9 mouse cellular contexts compared by ENCODE assay signal in genomic region chr3:66296545-66296944, GRCm38 (mm10). TPM values are rescaled to one million over a fixed set of nuclear protein-coding genes. Genes with fewer than 3 reads are reported as not detected.
DNase-seq lines count a peak whose midpoint lies in the region; ATAC-seq and TF ChIP-seq lines count a peak whose summit lies in the region.
"Had no signal": no experiment of that assay in that cellular context is flagged by ENCODE, and none has a peak within 500 bp of the region (broad histone marks: within the 10 kb centered on the region; RNA-seq: fewer than 3 reads in every experiment).

Gene Veph1, minus strand, starts transcription at chr3:66296837.

- H3K9me3 ChIP-seq in heart, embryonic 10.5 days: no peaks in the 10 kb centered on the region
- H3K9me3 ChIP-seq in forebrain, embryonic 13.5 days (replicated peaks): no peaks in the 10 kb centered on the region
- no peaks in the 10 kb centered on the region for H3K9me3 ChIP-seq in kidney, postnatal 0 days (replicated peaks; ENCODE audit: low read length)
- H3K9me3 ChIP-seq in midbrain, postnatal 0 days (ENCODE audit: low read length): no peaks in the 10 kb centered on the region
- H3K9me3 ChIP-seq in intestine, embryonic 15.5 days: no peaks in the 10 kb centered on the region

- 0 out of 2 replicates have a peak within 1 kb of the TSS, but pooled peaks have one; percentile 32 for H3K27ac ChIP-seq in heart, embryonic 10.5 days
- H3K27ac ChIP-seq in heart, adult 2 months: no peak within 1 kb of the TSS
- peak within 1 kb of the TSS; percentile 45; the same call in 1 of the 2 replicates for H3K27ac ChIP-seq in forebrain, embryonic 13.5 days
- peak within 1 kb of the TSS; percentile 87 for H3K27ac ChIP-seq in kidney, postnatal 0 days
- H3K27ac ChIP-seq in midbrain, postnatal 0 days (ENCODE audit: low read depth, low read length): no peak within 1 kb of the TSS
- no peak within 1 kb of the TSS for H3K27ac ChIP-seq in intestine, embryonic 15.5 days
- H3K27ac ChIP-seq: liver, embryonic 14.5 days had no signal

- ATAC-seq in forebrain, embryonic 13.5 days: peak; percentile 72
- ATAC-seq in kidney, postnatal 0 days (replicated peaks; ENCODE audit: low FRiP score, low read depth): peak; percentile 65
- ATAC-seq in midbrain, postnatal 0 days (ENCODE audit: low FRiP score): no peak
- no peak for ATAC-seq in intestine, embryonic 15.5 days

- H3K9ac ChIP-seq in heart, adult 2 months (ENCODE audit: low read depth, low read length): no peak within 1 kb of the TSS
- H3K9ac ChIP-seq in forebrain, embryonic 13.5 days: peak within 1 kb of the TSS; percentile 50; the same call in 1 of the 2 replicates
- peak within 1 kb of the TSS; percentile 46 for H3K9ac ChIP-seq in kidney, postnatal 0 days (ENCODE audit: low read depth, low read length)
- H3K9ac ChIP-seq in midbrain, postnatal 0 days (replicated peaks; ENCODE audit: low read length, poor library complexity, severe bottlenecking): no peak within 1 kb of the TSS
- H3K9ac ChIP-seq in intestine, embryonic 15.5 days: no peak within 1 kb of the TSS
- H3K9ac ChIP-seq: liver, embryonic 14.5 days had no signal

- H3K79me2 ChIP-seq in heart, adult 2 months (replicated peaks; ENCODE audit: control insufficient read depth, insufficient read depth, low read length): no peaks in the 10 kb centered on the region

- intact Hi-C loops in heart, adult 2 months (cut with DNase I): no loop called here

- H3K36me3 ChIP-seq in heart, embryonic 10.5 days: no peaks in the 10 kb centered on the region
- no peaks in the 10 kb centered on the region for H3K36me3 ChIP-seq in heart, adult 2 months (ENCODE audit: control insufficient read depth, insufficient read depth, low read length)
- no peaks in the 10 kb centered on the region for H3K36me3 ChIP-seq in forebrain, embryonic 13.5 days (ENCODE audit: poor library complexity, severe bottlenecking)
- H3K36me3 ChIP-seq in kidney, postnatal 0 days (ENCODE audit: insufficient read depth, low read length): no peaks in the 10 kb centered on the region
- H3K36me3 ChIP-seq in midbrain, postnatal 0 days (ENCODE audit: insufficient read depth, low read length): no peaks in the 10 kb centered on the region
- no peaks in the 10 kb centered on the region for H3K36me3 ChIP-seq in intestine, embryonic 15.5 days

- no peak for DNase-seq in heart, embryonic 10.5 days (ENCODE audit: low spot score)
- DNase-seq in heart, adult 2 months: no peak
- DNase-seq in kidney, postnatal 0 days (ENCODE audit: low spot score): peak; percentile 54
- DNase-seq in midbrain, postnatal 0 days (ENCODE audit: low spot score): peak; percentile 3
- DNase-seq in right cerebral cortex, postnatal 25 days: no peak
- no peak for DNase-seq in left cerebral cortex, adult 11 months (ENCODE audit: low spot score)

- no peak for TF ChIP-seq EP300 in heart, adult 2 months (IDR thresholded peaks at IDR 0.05; ENCODE audit: insufficient read depth, low read depth, low read length)

- TF ChIP-seq POLR2A in heart, adult 2 months (IDR thresholded peaks at IDR 0.05; ENCODE audit: insufficient read depth, low read depth, low read length): no peak

- H3K4me1 ChIP-seq in heart, embryonic 10.5 days: peaks cover 15% of the 10 kb centered on the region
- H3K4me1 ChIP-seq in heart, adult 2 months (ENCODE audit: control insufficient read depth, insufficient read depth, low read length): no peaks in the 10 kb centered on the region
- peaks cover 18% of the 10 kb centered on the region for H3K4me1 ChIP-seq in forebrain, embryonic 13.5 days
- no peaks in the 10 kb centered on the region for H3K4me1 ChIP-seq in kidney, postnatal 0 days (replicated peaks; ENCODE audit: insufficient read depth, low read length)
- H3K4me1 ChIP-seq in midbrain, postnatal 0 days (ENCODE audit: insufficient read depth, low read length): peaks cover 2% of the 10 kb centered on the region; the same call in 1 of the 2 replicates
- peaks cover 6% of the 10 kb centered on the region; the same call in 1 of the 2 replicates for H3K4me1 ChIP-seq in intestine, embryonic 15.5 days (replicated peaks)

- WGBS in heart, embryonic 10.5 days: 35% methylated on average over 11 of the region's 11 CpGs
- 24% methylated on average over 11 of the region's 11 CpGs for WGBS in heart, adult 2 months
- WGBS in forebrain, embryonic 13.5 days: 9% methylated on average over 11 of the region's 11 CpGs
- 24% methylated on average over 11 of the region's 11 CpGs for WGBS in kidney, postnatal 0 days
- 10% methylated on average over 11 of the region's 11 CpGs for WGBS in midbrain, postnatal 0 days
- 28% methylated on average over 11 of the region's 11 CpGs for WGBS in intestine, embryonic 15.5 days

- peak within 1 kb of the TSS; percentile 45 for H3K4me2 ChIP-seq in forebrain, embryonic 13.5 days
- peak within 1 kb of the TSS; percentile 37 for H3K4me2 ChIP-seq in kidney, postnatal 0 days (ENCODE audit: low read length)
- H3K4me2 ChIP-seq in midbrain, postnatal 0 days (ENCODE audit: low read depth, low read length, poor library complexity, severe bottlenecking): peak within 1 kb of the TSS; percentile 13; the same call in 1 of the 2 replicates
- H3K4me2 ChIP-seq in intestine, embryonic 15.5 days (replicated peaks): no peak within 1 kb of the TSS

- no peaks in the 10 kb centered on the region for H3K27me3 ChIP-seq in heart, embryonic 10.5 days (ENCODE audit: insufficient read depth, poor library complexity, severe bottlenecking)
- H3K27me3 ChIP-seq in heart, adult 2 months (ENCODE audit: control insufficient read depth, insufficient read depth, low read length): no peaks in the 10 kb centered on the region
- H3K27me3 ChIP-seq in forebrain, embryonic 13.5 days: no peaks in the 10 kb centered on the region
- H3K27me3 ChIP-seq in kidney, postnatal 0 days (ENCODE audit: insufficient read depth, low read length): no peaks in the 10 kb centered on the region
- H3K27me3 ChIP-seq in midbrain, postnatal 0 days (ENCODE audit: insufficient read depth, low read length): no peaks in the 10 kb centered on the region
- no peaks in the 10 kb centered on the region for H3K27me3 ChIP-seq in intestine, embryonic 15.5 days (replicated peaks)

- H3K4me3 ChIP-seq in heart, embryonic 10.5 days: no peak within 1 kb of the TSS
- H3K4me3 ChIP-seq in heart, adult 2 months: no peak within 1 kb of the TSS
- H3K4me3 ChIP-seq in forebrain, embryonic 13.5 days: peak within 1 kb of the TSS; percentile 19; the same call in 1 of the 2 replicates
- H3K4me3 ChIP-seq in kidney, postnatal 0 days (replicated peaks; ENCODE audit: low read depth, low read length): peak within 1 kb of the TSS; percentile 30
- H3K4me3 ChIP-seq in midbrain, postnatal 0 days (ENCODE audit: low read depth, low read length): no peak within 1 kb of the TSS
- no peak within 1 kb of the TSS for H3K4me3 ChIP-seq in intestine, embryonic 15.5 days (replicated peaks)

- no peak for TF ChIP-seq CTCF in heart, adult 2 months (IDR thresholded peaks at IDR 0.05)
- peak; percentile 39; the same call in 1 of the 2 replicates for TF ChIP-seq CTCF in kidney, postnatal 0 days (IDR thresholded peaks at IDR 0.05; ENCODE audit: low read depth)
- no peak for TF ChIP-seq CTCF in midbrain, postnatal 0 days (IDR thresholded peaks at IDR 0.05)

RNA-seq across cellular contexts. Expression of gene Veph1, which starts in this region (rescaled TPM):
- polyA plus RNA-seq in heart, embryonic 10.5 days (2016; fragmentation: Nextera tagmentation; extraction: Ambion mirVana): 0.89 and 1.0 TPM in 2 replicates
- total RNA-seq in heart, adult 2 months (2021): not detected
- 0.04 TPM in 1 of 2 replicates, not detected in the other for polyA plus RNA-seq in heart, adult 2 months (2012; rRNA removed)
- 10.0 and 10.5 TPM in 2 replicates for polyA plus RNA-seq in forebrain, embryonic 13.5 days (2015; fragmentation: Nextera tagmentation; extraction: Ambion mirVana)
- 17.3 and 21.5 TPM in 2 replicates for polyA plus RNA-seq in kidney, postnatal 0 days (2015; fragmentation: Nextera tagmentation; extraction: Ambion mirVana)
- 1.4 and 2.7 TPM in 2 replicates for total RNA-seq in midbrain, postnatal 0 days (2014; rRNA removed)
- polyA plus RNA-seq in midbrain, postnatal 0 days (2015; fragmentation: Nextera tagmentation; extraction: Ambion mirVana): 1.0 and 2.4 TPM in 2 replicates
- polyA plus RNA-seq in intestine, embryonic 15.5 days (2015; fragmentation: Nextera tagmentation; extraction: Ambion mirVana): 0.09 and 0.21 TPM in 2 replicates

Comparison
In these comparisons a context has a peak if more than half of its experiments do, and no peak if none do; other contexts are left out.
1. H3K27ac ChIP-seq: peak in heart, embryonic 10.5 days (single experiment), forebrain, embryonic 13.5 days (single experiment) and kidney, postnatal 0 days (single experiment); none in heart, adult 2 months (single experiment), midbrain, postnatal 0 days (single experiment) and intestine, embryonic 15.5 days (single experiment).
2. DNase-seq: peak in kidney, postnatal 0 days (single experiment) and midbrain, postnatal 0 days (single experiment); none in heart, embryonic 10.5 days (single experiment), heart, adult 2 months (0 of 2), right cerebral cortex, postnatal 25 days (single experiment) and left cerebral cortex, adult 11 months (single experiment).
3. H3K4me3 ChIP-seq: peak in forebrain, embryonic 13.5 days (single experiment) and kidney, postnatal 0 days (single experiment); none in heart, embryonic 10.5 days (single experiment), heart, adult 2 months (single experiment), midbrain, postnatal 0 days (single experiment) and intestine, embryonic 15.5 days (single experiment).
4. H3K9ac ChIP-seq: peak in forebrain, embryonic 13.5 days (single experiment) and kidney, postnatal 0 days (single experiment); none in heart, adult 2 months (single experiment), midbrain, postnatal 0 days (single experiment) and intestine, embryonic 15.5 days (single experiment).
5. ATAC-seq: peak in forebrain, embryonic 13.5 days (single experiment) and kidney, postnatal 0 days (single experiment); none in midbrain, postnatal 0 days (single experiment) and intestine, embryonic 15.5 days (single experiment).